Mouse (Mus musculus): Measurements from ENCODE around the gene Usp4.
"Not testable (repeated sequence)": the region's sequence is repeated elsewhere in the genome, so short reads cannot be mapped to it uniquely, and the experiment has no call there.

The Usp4 gene

DNA sequence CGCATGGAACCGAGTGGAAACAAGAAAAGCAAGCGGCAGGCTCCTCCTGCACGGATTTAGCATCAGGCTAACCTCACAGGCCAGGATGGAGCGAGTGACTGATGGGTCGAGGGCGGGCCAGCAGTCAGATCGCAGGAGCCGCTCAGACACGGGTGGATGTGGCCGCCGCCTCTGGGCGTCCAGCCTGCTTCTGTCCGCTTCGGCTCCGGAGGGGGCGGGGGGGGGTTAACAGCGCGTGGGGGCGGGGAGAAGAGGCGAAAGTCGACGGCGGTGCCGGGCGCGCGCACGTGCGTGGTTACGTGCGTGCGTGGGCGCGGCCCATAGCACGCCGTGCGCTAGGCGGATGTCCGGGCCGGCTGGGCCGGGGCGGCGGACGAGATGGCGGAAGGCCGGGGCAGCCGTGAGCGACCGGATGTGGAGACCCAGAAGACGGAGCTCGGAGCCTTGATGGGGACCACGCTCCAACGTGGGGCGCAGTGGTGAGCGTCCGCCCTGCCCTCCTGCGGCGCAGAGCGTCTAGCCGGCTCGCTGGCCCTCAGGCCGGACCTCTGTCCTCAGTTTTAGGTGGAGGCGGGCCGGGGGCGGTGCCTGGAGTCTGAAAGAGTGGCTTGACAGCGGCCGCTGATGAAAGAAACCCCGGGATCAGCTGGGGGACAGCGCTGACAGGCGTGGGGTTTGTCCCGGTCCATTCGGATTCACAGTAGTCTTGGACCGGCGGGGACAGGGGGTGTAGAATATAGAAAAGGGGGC lies at the start of gene Usp4:
Gene Usp4, plus strand, starts transcription at position 314 of the 750 bp plus-strand sequence.
- peak; percentile 82 for DNase-seq (ENCODE audit: low read depth, low spot score)

- no peak for DNase-seq (ENCODE audit: low read depth, low spot score)
Observed at GRCm38 (mm10) chr9:108301853-108302252, 45.8 kb upstream of the Usp4 start.

DNA sequence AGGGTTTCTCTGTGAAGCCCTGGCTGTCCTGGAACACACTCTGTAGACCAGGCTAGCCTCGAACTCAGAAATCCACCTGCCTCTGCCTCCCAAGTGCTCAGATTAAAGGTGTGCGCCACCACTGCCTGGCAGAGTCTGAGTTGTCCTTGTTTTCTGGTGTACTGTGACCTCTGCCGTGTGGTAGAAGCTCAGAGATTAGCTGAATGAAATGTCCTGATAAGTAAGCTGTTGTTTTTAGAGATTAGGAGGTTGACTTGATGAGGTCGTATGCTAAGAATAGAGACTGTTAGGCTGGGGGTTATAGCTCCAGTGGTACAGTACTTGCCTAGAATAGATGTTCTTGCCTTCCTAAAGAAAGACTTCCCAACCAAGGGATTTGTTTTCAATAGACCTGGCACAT lies 42.9 kb upstream of the Usp4 start:
- DNase-seq (ENCODE audit: low read depth, low spot score): no peak

- DNase-seq (ENCODE audit: low read depth, low spot score): no peak
Observed at GRCm38 (mm10) chr9:108305170-108305569, 42.5 kb upstream of the Usp4 start.

- DNase-seq (ENCODE audit: low read depth, low spot score): peak; percentile 98
Observed at GRCm38 (mm10) chr9:108305629-108306520, 41.8 kb upstream of the Usp4 start, which contains the start of the genes Rhoa and Tcta. Gene Rhoa, plus strand, starts transcription at chr9:108306129. Gene Tcta, minus strand, starts transcription at chr9:108306160.

DNA sequence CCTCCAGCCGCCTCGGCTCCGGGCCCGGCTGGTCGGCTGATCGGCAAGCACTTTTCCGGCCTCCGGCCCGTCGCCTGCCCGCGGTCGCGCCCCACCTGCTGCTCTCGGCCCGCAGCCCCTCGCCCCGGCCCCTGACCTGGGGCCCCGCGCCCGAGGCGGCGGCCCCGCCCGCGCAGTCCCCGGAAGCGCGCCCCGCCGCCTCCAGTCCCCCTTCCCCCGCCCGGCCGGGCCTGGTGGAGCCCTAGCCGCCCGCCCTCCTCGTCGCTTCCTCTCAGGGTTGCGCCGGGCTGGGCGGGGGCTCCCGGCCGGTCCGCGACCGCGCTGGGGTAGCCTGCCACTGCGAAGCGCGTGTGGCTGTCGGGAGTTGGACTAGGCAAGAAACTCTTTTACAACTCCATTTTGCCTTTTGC lies 41.1 kb upstream of the Usp4 start:
- peak; percentile 46 for DNase-seq (ENCODE audit: low read depth, low spot score)

DNA sequence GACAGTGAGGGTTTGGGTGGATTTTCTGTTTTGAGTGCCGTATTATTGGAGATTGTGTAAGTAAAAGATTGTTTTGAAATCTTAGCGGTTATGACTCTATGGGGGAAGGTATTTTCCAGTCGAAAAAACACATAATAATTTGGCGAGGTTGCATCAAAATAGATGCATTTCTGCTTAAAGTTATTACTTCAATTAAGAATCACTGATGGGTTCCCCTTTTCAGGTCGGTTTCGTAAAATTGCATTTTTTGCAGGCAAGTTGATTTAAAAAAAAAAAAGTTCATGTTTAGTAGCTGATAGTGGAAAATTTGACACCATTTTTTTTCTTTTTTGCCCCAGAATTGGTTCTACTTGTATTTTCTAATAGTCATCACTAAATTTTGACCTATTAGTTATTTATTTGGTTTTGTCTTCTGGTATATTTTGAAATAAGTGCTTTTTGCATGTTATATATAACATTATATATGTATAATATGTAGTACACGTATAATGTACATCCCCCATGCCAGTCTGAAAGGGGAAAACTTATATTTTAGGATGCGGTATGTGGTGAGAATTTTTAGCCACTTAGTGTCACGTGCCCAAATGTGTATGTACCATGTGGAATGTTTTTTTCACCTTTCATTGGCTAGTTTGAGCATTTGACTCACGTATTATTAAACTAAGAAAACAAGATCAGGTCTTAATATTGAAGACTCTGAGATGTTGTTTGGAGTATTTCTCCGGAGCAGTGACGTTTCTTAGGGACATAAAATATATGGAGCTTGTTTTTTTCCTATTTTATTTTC lies 40.4 kb upstream of the Usp4 start:
- DNase-seq (ENCODE audit: low read depth, low spot score): no peak

GRCm38 (mm10) chr9:108308141-108308540 lies 39.5 kb upstream of the Usp4 start:
- no peak for DNase-seq (ENCODE audit: low read depth, low spot score)

DNA sequence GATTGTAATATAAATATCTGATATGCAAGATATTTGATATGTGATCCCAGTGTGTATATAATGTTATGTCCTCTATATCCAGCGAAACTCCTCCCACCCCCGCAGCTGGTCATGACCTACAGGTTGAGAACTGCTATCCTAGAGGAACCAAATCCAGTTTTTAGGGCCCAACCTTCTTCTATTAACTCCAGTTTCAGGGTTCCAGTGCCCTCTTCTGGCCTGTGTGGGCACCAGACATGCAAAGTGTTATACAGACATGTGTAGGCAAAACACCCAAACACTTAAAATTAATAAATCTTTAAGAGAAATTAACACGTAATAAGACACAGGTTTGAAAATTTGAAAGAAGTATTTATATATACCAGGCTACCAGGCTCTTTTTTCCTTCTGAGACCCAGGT lies 30.1 kb upstream of the Usp4 start:
- DNase-seq (ENCODE audit: low read depth, low spot score): no peak

GRCm38 (mm10) chr9:108318462-108318861 lies 29.2 kb upstream of the Usp4 start:
- DNase-seq (ENCODE audit: low read depth, low spot score): no peak

DNA sequence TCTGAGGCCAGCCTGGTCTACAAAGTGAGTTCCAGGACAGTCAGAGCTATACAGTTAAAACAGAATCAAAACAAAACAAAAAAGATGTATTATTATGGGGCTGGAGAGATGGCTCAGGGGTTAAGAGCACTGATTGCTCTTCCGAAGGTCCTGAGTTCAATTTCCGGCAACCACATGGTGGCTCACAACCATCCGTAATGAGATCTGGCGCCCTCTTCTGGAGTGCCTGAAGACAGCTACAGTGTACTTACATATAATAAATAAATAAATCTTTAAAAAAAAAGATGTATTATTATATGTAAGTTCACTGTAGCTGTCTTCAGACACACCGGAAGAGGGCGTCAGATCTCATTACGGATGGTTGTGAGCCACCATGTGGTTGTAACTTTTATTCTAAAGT lies 25.6 kb upstream of the Usp4 start:
- not testable (repeated sequence) for DNase-seq (ENCODE audit: low read depth, low spot score)

DNA sequence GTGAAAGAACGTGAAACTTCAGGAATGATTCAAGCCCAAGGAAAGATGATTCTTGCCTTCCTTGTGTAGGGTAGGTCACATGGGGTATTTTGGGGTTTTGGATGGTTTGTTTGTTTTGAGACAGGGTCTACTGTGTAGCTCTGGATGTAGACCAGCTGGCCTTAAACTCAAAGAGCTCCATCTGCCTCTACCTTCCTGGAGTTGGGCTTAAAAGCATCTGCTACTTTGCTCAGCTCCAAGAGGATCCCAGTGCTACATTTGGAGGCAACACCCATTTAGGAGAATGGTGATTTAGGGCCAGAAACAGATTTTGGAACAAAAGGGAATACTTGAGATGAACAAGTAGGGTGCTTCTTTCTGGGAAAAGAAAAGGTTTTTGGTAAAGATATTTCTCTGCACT lies 22.9 kb upstream of the Usp4 start:
- no peak for DNase-seq (ENCODE audit: low read depth, low spot score)

- DNase-seq (ENCODE audit: low read depth, low spot score): no peak
Observed at GRCm38 (mm10) chr9:108325811-108326210, 21.8 kb upstream of the Usp4 start.

DNA sequence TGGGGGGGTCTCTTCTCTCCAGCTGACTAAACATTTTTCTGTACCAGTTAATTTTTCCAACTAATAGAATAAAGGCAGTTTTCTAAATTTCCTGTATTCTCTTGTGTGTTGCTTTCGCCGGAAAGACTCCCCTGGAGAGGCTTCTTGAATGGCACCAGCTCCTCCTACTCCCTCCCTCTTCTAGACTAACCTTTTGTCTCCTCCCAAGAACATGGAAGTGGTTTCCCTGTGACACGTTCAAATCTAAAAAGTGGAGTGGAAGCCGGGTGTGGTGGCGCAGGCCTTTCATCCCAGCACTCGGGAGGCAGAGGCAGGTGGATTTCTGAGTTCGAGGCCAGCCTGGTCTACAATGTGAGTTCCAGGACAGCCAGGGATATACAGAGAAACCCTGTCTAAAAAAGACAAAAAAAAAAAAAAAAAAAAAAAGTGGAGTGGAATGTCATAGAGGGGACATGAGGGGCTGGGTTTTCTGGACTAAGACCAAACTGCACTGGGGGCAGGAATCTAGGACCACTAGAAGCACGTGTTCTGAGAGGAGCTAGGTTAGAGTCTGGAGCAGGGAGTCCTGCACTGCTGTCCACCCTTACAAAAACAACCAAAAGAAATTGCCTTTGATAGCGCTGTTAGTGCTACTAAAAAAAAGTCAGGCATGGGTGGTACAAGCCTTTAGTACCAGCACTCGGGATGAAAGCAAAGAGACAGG lies 9.7 kb upstream of the Usp4 start:
- no peak for DNase-seq (ENCODE audit: low read depth, low spot score)

GRCm38 (mm10) chr9:108338551-108338885 lies 9.1 kb upstream of the Usp4 start:
- no peak for DNase-seq (ENCODE audit: low read depth, low spot score)

GRCm38 (mm10) chr9:108338886-108339781 lies 8.5 kb upstream of the Usp4 start, which contains the start of gene Gpx1:
Gene Gpx1, plus strand, starts transcription at chr9:108338903.
- DNase-seq (ENCODE audit: low read depth, low spot score): peak; percentile 87

DNA sequence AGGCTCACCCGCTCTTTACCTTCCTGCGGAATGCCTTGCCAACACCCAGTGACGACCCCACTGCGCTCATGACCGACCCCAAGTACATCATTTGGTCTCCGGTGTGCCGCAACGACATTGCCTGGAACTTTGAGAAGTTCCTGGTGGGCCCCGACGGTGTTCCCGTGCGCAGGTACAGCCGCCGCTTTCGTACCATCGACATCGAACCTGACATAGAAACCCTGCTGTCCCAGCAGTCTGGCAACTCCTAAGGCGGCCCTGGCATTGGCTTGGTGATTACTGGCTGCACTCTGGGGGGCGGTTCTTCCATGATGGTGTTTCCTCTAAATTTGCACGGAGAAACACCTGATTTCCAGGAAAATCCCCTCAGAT lies 7.8 kb upstream of the Usp4 start:
- DNase-seq (ENCODE audit: low read depth, low spot score): no peak

- no peak for DNase-seq (ENCODE audit: low read depth, low spot score)
Observed at GRCm38 (mm10) chr9:108340258-108341138, 7.2 kb upstream of the Usp4 start.

DNA sequence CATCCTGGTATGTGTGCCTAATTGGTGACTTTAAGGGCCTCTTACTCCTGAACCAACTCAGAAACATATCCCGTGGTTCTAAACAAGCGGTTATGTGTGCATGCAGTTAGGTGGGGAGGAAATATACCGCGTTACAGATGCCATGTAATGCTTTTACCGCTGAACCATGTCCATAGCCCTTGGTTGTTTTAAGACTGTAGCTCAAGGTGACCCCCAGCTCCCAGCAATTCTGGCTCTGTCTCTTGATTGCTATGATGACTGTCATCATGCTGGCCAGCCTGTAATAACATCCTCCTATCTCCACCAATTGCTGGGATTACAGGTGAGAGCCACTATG lies 6.5 kb upstream of the Usp4 start:
- no peak for DNase-seq (ENCODE audit: low read depth, low spot score)
